Mouse (Mus musculus) testis, adult 2 months (tissue): ENCODE results near the gene Tbc1d14. TPM values are rescaled to one million over a fixed set of nuclear protein-coding genes. Genes with fewer than 3 reads are reported as not detected.

ENCODE experiments used
- H3K27ac ChIP-seq: fragments of 200-500 bp; 2 replicates; pipeline ENCODE4 v1.5.1; 2012; ENCODE audit warnings: low read depth, low read length; ENCODE audit not compliant: control insufficient read depth, insufficient read depth
- H3K27me3 ChIP-seq: fragments of 200-500 bp; 2 replicates; pipeline ENCODE4 v1.6.1; 2012; ENCODE audit warnings: mild to moderate bottlenecking, low read length, moderate library complexity; ENCODE audit not compliant: control insufficient read depth, insufficient read depth
- H3K36me3 ChIP-seq: fragments of 200-500 bp; 2 replicates; pipeline ENCODE4 v1.6.1; 2012; ENCODE audit warnings: mild to moderate bottlenecking, low read length; ENCODE audit not compliant: control insufficient read depth, insufficient read depth
- H3K4me1 ChIP-seq: fragments of 200-500 bp; 2 replicates; pipeline ENCODE4 v1.6.1; 2012; ENCODE audit warnings: low read length; ENCODE audit not compliant: control insufficient read depth, insufficient read depth
- H3K4me3 ChIP-seq: fragments of 200-500 bp; 2 replicates; pipeline ENCODE4 v1.5.1; 2012; ENCODE audit warnings: low read depth, mild to moderate bottlenecking, low read length, moderate library complexity, mixed read lengths; ENCODE audit not compliant: control insufficient read depth
- CTCF ChIP-seq: fragments of 200-500 bp; IDR thresholded peaks from 2 replicates; pipeline ENCODE4 v1.5.1; 2012; ENCODE audit warnings: low read depth, mild to moderate bottlenecking, inconsistent platforms, low read length, moderate library complexity; ENCODE audit not compliant: control insufficient read depth, insufficient read depth, insufficient replicate concordance
- POLR2A ChIP-seq: fragments of 200-500 bp; IDR thresholded peaks from 2 replicates; pipeline ENCODE4 v1.6.1; 2012; ENCODE audit warnings: low read depth, mild to moderate bottlenecking, inconsistent platforms, low read length, moderate library complexity; ENCODE audit not compliant: control insufficient read depth
- polyA plus RNA-seq: library from polyadenylated mRNA; depleted of rRNA; stranded (reverse); fragments of >200 nt; gene quantifications from 2 replicates; pipeline ENCODE4 v1.2.3, GENCODE M21; 2012

Tbc1d14 gene
- polyA plus RNA-seq, 1 experiment = 89.7 TPM

GRCm38 (mm10) chr5:36567627-36568026 lies 25.4 kb downstream of the Tbc1d14 start:
- H3K27me3 ChIP-seq = no peaks in the 10 kb centered on the region
- H3K27ac ChIP-seq = no peak overlapping the region
- H3K36me3 ChIP-seq = peaks cover 5% of the 10 kb centered on the region
- no peak overlapping the region for H3K4me3 ChIP-seq
- H3K4me1 ChIP-seq = peaks cover 14% of the 10 kb centered on the region
- TF ChIP-seq CTCF (no peak), POLR2A (no peak)

- Histone ChIP-seq H3K36me3 (peaks cover 5% of the 10 kb centered on the region), H3K4me1 (peaks cover 11% of the 10 kb centered on the region), H3K27ac (no peak overlapping the region), H3K27me3 (no peaks in the 10 kb centered on the region), H3K4me3 (no peak overlapping the region)
- TF ChIP-seq CTCF = no peak
- no peak for TF ChIP-seq POLR2A
Measured at GRCm38 (mm10) chr5:36564530-36564929, 28.5 kb downstream of the Tbc1d14 start.

DNA sequence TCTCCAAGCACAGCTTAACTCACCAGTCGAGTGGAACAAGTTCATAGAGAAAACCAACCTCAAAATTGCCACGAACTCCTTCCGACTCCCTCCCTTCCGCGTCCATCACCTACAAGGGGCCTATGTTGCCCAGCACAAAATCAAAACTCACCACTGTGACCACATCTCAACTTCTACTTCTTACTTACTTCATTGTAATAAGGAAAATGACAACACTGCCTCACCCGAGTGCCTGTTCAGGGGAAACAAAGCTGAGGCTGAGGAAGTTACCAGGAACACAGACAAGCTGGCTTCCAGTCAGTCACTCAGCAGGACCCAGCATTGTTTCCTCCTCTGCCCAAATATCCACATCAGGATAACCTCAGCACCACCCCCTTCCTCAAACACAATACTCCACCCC lies 29.3 kb downstream of the Tbc1d14 start:
- peaks cover 9% of the 10 kb centered on the region for H3K4me1 ChIP-seq
- H3K27me3 ChIP-seq = no peaks in the 10 kb centered on the region
- no peak overlapping the region for H3K4me3 ChIP-seq
- peaks cover 4% of the 10 kb centered on the region; the same call in 1 of the 2 replicates for H3K36me3 ChIP-seq
- TF ChIP-seq CTCF (no peak), POLR2A (no peak)
- H3K27ac ChIP-seq = no peak overlapping the region

GRCm38 (mm10) chr5:36562791-36563445 lies 30.2 kb downstream of the Tbc1d14 start:
- no peak for TF ChIP-seq CTCF
- TF ChIP-seq POLR2A = no peak
- Histone ChIP-seq H3K27ac (no peak overlapping the region), H3K27me3 (no peaks in the 10 kb centered on the region), H3K4me1 (peaks cover 5% of the 10 kb centered on the region), H3K4me3 (no peak overlapping the region), H3K36me3 (peaks cover 2% of the 10 kb centered on the region; the same call in 1 of the 2 replicates)

DNA sequence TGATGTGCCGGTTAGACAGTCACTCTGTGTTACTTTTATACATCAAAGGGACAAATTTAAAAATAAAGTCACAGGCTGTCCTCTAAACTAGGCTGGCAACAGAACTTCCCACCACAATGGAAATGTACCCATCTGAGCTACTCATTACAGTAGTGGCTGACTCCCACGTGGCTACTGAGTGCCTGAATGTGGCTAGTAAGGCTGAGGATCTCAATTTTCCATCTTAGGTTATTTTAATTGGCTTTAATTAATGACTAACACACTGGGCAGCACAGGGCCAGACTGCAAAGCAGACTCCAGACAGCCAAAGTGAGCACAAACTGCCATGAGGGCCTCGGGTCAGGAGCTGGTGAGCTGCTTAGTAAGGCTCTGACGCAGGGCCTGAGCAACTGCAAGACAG lies 31.6 kb downstream of the Tbc1d14 start:
- TF ChIP-seq POLR2A (no peak), CTCF (no peak)
- Histone ChIP-seq H3K27ac (no peak overlapping the region), H3K4me3 (no peak overlapping the region), H3K36me3 (peaks cover 2% of the 10 kb centered on the region; the same call in 1 of the 2 replicates), H3K4me1 (peaks cover 3% of the 10 kb centered on the region), H3K27me3 (no peaks in the 10 kb centered on the region)

- peaks cover 2% of the 10 kb centered on the region; the same call in 1 of the 2 replicates for H3K36me3 ChIP-seq
- H3K27ac ChIP-seq = no peak overlapping the region
- H3K27me3 ChIP-seq = no peaks in the 10 kb centered on the region
- TF ChIP-seq CTCF (no peak), POLR2A (no peak)
- H3K4me3 ChIP-seq = no peak overlapping the region
- H3K4me1 ChIP-seq = no peaks in the 10 kb centered on the region
Measured at GRCm38 (mm10) chr5:36560490-36560889, 32.6 kb downstream of the Tbc1d14 start.

GRCm38 (mm10) chr5:36559510-36560235 lies 33.4 kb downstream of the Tbc1d14 start:
- no peaks in the 10 kb centered on the region for H3K27me3 ChIP-seq
- no peak overlapping the region for H3K27ac ChIP-seq
- H3K36me3 ChIP-seq = no peaks in the 10 kb centered on the region
- no peak for TF ChIP-seq POLR2A
- TF ChIP-seq CTCF = no peak
- no peaks in the 10 kb centered on the region for H3K4me1 ChIP-seq
- H3K4me3 ChIP-seq = no peak overlapping the region
